Mouse (Mus musculus) stomach, embryonic 15.5 days (tissue): ENCODE data around the gene Sec61g. TPM values are rescaled to one million over a fixed set of nuclear protein-coding genes. Genes with fewer than 3 reads are reported as not detected.
A peak's percentile ranks its signal among the peaks of the same experiment; 100 is the strongest.

Source experiments
- ATAC-seq: fragments of 200-750 bp; cut with Nextera tagmentation; 2 replicates; pipeline ENCODE4 v1.8.0; 2017; ENCODE audit warnings: low read depth, moderate number of reproducible peaks, moderate TSS enrichment; ENCODE audit not compliant: insufficient read depth, low FRiP score
- H3K27ac ChIP-seq: fragments of 300-500 bp; sonication (generic); 2 replicates; pipeline ENCODE4 v1.5.1; 2015; ENCODE audit warnings: mild to moderate bottlenecking, inconsistent platforms
- H3K27me3 ChIP-seq: fragments of 300-500 bp; sonication (generic); replicated peaks from 2 replicates; pipeline ENCODE4 v1.6.1; 2015; ENCODE audit warnings: inconsistent platforms
- H3K36me3 ChIP-seq: fragments of 300-500 bp; sonication (generic); 2 replicates; pipeline ENCODE4 v1.6.1; 2015; ENCODE audit warnings: inconsistent platforms
- H3K4me1 ChIP-seq: fragments of 300-500 bp; sonication (generic); 2 replicates; pipeline ENCODE4 v1.6.1; 2015; ENCODE audit warnings: inconsistent platforms
- H3K4me2 ChIP-seq: fragments of 300-500 bp; sonication (generic); 2 replicates; pipeline ENCODE4 v1.6.1; 2015; ENCODE audit warnings: mild to moderate bottlenecking, inconsistent platforms
- H3K4me3 ChIP-seq: fragments of 300-500 bp; sonication (generic); replicated peaks from 2 replicates; pipeline ENCODE4 v1.5.1; 2015; ENCODE audit warnings: inconsistent platforms
- H3K9ac ChIP-seq: fragments of 300-500 bp; sonication (generic); 2 replicates; pipeline ENCODE4 v1.6.1; 2015; ENCODE audit warnings: inconsistent platforms
- H3K9me3 ChIP-seq: fragments of 300-500 bp; sonication (generic); 2 replicates; pipeline ENCODE4 v1.6.1; 2016; ENCODE audit warnings: inconsistent platforms
- WGBS: fragments of 180-500 bp; shearing (Covaris S2); methylation state at CpG from one replicate; pipeline ENCODE4 v1.1.7; 2015; 5-methylcytosine and 5-hydroxymethylcytosine counted together
- polyA plus RNA-seq: library from polyadenylated mRNA; unstranded; fragments of >200 nt; fragmentation: Nextera tagmentation; extraction: Ambion mirVana; gene quantifications from 2 replicates; pipeline ENCODE4 v1.2.1, GENCODE M21; 2015

Gene Sec61g
- 32.7 and 42.9 TPM in 2 replicates for polyA plus RNA-seq

DNA sequence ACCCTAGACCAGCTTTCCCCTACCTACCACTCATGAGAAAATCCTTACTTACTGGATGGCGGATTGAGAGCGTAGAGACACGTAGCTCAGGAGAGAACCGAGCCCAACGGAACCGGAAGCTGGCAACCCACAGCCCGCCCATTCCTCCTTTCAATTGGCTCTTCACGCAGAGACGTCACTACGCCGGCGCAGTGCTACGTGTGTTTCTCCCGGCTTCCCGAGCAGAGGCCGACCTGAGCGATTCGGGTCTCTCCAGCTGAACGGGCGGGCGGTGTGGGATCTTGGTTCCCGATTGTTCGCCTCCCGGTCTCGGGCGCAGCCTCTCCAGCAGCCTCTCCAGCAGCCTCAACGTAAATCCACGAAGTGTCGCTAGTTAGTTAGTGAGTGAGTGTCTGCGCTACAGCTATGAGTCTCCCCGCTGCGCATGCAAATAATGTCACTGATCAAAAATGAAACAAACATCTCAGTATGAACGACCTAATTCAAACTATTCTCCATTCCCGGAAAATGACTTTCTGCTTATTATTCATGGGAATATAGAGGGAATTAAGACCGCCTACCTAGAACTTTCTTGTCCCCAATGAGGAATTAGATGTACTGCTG, at the start of gene Sec61g:
Gene Sec61g, minus strand, starts transcription at position 433 of the 603 bp plus-strand sequence.
- Histone ChIP-seq H3K4me2 (peak within 1 kb of the TSS; percentile 57), H3K4me1 (no peaks in the 10 kb centered on the region), H3K9ac (peak within 1 kb of the TSS; percentile 97), H3K27ac (peak within 1 kb of the TSS; percentile 97), H3K9me3 (no peaks in the 10 kb centered on the region), H3K27me3 (no peaks in the 10 kb centered on the region), H3K4me3 (peak within 1 kb of the TSS; percentile 92), H3K36me3 (peaks cover 8% of the 10 kb centered on the region; the same call in 1 of the 2 replicates)
- WGBS: under 1% methylated on average over 35 of the region's 35 CpGs
- ATAC-seq: peak; percentile 99

DNA sequence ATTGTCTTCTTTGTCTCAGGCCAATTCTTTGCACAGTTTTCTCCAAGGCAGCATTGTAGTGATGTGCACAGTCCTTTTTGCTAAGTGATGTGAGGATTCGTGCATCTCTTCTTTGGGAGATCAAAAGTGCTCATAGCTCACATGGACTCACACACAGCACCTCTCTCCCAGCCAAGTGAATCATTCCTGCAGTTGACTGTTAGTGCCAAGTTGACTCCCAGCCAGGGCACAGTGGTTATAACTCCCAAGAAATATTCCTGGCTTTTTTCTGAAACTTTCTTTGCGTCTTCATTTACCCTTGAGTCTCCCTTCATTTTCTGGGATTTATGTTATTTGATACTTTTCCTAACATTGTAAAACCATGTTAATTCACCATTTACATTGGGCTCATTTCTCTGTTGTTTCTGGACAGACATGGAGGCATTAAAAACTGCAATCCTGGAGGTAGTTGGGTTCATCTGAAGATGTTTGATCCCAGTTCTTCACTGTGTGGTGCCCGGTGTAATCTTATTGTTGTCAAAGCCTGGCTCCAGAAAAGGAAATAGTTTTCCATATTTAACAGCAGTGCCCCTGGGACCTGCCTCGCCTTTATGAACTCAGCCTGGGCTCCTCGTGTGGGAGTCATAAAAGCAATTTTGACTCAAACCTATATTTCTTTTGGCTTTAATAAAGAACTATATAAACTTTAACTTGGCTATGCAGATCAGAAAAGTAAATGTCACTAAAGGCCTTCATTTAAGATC, 38.3 kb upstream of the Sec61g start:
- Histone ChIP-seq H3K27ac (no peak overlapping the region), H3K4me1 (no peaks in the 10 kb centered on the region), H3K9ac (no peak overlapping the region), H3K4me2 (no peak overlapping the region), H3K36me3 (no peaks in the 10 kb centered on the region), H3K27me3 (no peaks in the 10 kb centered on the region), H3K9me3 (no peaks in the 10 kb centered on the region), H3K4me3 (no peak overlapping the region)
- no peak for ATAC-seq
- WGBS: 48% methylated on average over 5 of the region's 5 CpGs

GRCm38 (mm10) chr11:16537379-16537778, 29.1 kb upstream of the Sec61g start:
- ATAC-seq: no peak
- WGBS: 86% methylated on average over 1 of the region's 1 CpGs
- H3K27ac ChIP-seq: no peak overlapping the region
- no peaks in the 10 kb centered on the region for H3K36me3 ChIP-seq
- H3K9ac ChIP-seq: no peak overlapping the region
- no peaks in the 10 kb centered on the region for H3K9me3 ChIP-seq
- H3K27me3 ChIP-seq: no peaks in the 10 kb centered on the region
- H3K4me2 ChIP-seq: no peak overlapping the region
- no peaks in the 10 kb centered on the region for H3K4me1 ChIP-seq
- H3K4me3 ChIP-seq: no peak overlapping the region

- no peaks in the 10 kb centered on the region for H3K27me3 ChIP-seq
- H3K4me2 ChIP-seq: no peak overlapping the region
- no peaks in the 10 kb centered on the region for H3K4me1 ChIP-seq
- no peak overlapping the region for H3K4me3 ChIP-seq
- H3K27ac ChIP-seq: peak overlapping the region; percentile 31; the same call in 1 of the 2 replicates
- 65% methylated on average over 5 of the region's 5 CpGs for WGBS
- no peak for ATAC-seq
- H3K9ac ChIP-seq: no peak overlapping the region
- H3K9me3 ChIP-seq: no peaks in the 10 kb centered on the region
- no peaks in the 10 kb centered on the region for H3K36me3 ChIP-seq
Measured at GRCm38 (mm10) chr11:16534582-16535553, 26.6 kb upstream of the Sec61g start.

GRCm38 (mm10) chr11:16532877-16533276, 24.6 kb upstream of the Sec61g start:
- no peak for ATAC-seq
- Histone ChIP-seq H3K9me3 (no peaks in the 10 kb centered on the region), H3K9ac (no peak overlapping the region), H3K27ac (no peak overlapping the region), H3K36me3 (no peaks in the 10 kb centered on the region), H3K4me1 (no peaks in the 10 kb centered on the region), H3K27me3 (no peaks in the 10 kb centered on the region), H3K4me2 (no peak overlapping the region), H3K4me3 (no peak overlapping the region)
- WGBS: 29% methylated on average over 5 of the region's 5 CpGs

- Histone ChIP-seq H3K9ac (no peak overlapping the region), H3K27me3 (no peaks in the 10 kb centered on the region), H3K9me3 (no peaks in the 10 kb centered on the region), H3K4me2 (no peak overlapping the region), H3K4me1 (no peaks in the 10 kb centered on the region), H3K27ac (no peak overlapping the region), H3K36me3 (no peaks in the 10 kb centered on the region), H3K4me3 (no peak overlapping the region)
- no peak for ATAC-seq
Measured at GRCm38 (mm10) chr11:16528909-16529308, 20.6 kb upstream of the Sec61g start.

- Histone ChIP-seq H3K9ac (no peak overlapping the region), H3K9me3 (no peaks in the 10 kb centered on the region), H3K36me3 (no peaks in the 10 kb centered on the region), H3K4me2 (no peak overlapping the region), H3K4me1 (no peaks in the 10 kb centered on the region), H3K27ac (no peak overlapping the region), H3K27me3 (no peaks in the 10 kb centered on the region), H3K4me3 (no peak overlapping the region)
- 86% methylated on average over 5 of the region's 5 CpGs for whole genome bisulfite sequencing
- ATAC-seq: no peak
Measured at GRCm38 (mm10) chr11:16528391-16528790, 20.1 kb upstream of the Sec61g start.

- Histone ChIP-seq H3K9ac (no peak overlapping the region), H3K4me3 (no peak overlapping the region), H3K4me1 (no peaks in the 10 kb centered on the region), H3K9me3 (no peaks in the 10 kb centered on the region), H3K36me3 (no peaks in the 10 kb centered on the region), H3K4me2 (no peak overlapping the region), H3K27ac (no peak overlapping the region), H3K27me3 (no peaks in the 10 kb centered on the region)
- 87% methylated on average over 5 of the region's 5 CpGs for WGBS
- ATAC-seq: no peak
Measured at GRCm38 (mm10) chr11:16527743-16528142, 19.5 kb upstream of the Sec61g start.

DNA sequence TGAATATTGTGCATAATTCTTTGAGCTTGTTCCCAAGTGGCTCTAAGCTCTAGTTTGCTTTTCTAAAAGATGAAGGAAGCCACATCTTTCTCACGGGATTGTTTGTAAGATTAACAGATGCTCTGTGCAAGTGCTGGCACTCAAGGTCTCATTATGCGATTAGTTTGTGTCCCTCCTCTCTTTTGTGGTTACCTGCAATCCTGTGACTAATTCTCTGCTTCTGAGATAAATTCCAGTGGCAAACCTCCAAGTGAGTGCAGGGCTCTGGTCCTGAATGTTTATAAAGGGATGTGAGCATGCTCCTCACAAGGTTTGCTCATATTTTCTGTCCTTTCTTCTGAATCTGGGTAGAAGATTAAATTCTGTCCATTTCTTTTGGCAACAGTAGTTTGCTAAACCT, 18.2 kb upstream of the Sec61g start:
- Histone ChIP-seq H3K4me2 (no peak overlapping the region), H3K36me3 (no peaks in the 10 kb centered on the region), H3K4me3 (no peak overlapping the region), H3K27me3 (no peaks in the 10 kb centered on the region), H3K9ac (no peak overlapping the region), H3K9me3 (no peaks in the 10 kb centered on the region), H3K4me1 (no peaks in the 10 kb centered on the region), H3K27ac (no peak overlapping the region)
- 46% methylated on average over 2 of the region's 2 CpGs for WGBS
- ATAC-seq: no peak

GRCm38 (mm10) chr11:16525724-16526123, 17.4 kb upstream of the Sec61g start:
- Histone ChIP-seq H3K4me1 (no peaks in the 10 kb centered on the region), H3K27me3 (no peaks in the 10 kb centered on the region), H3K27ac (no peak overlapping the region), H3K9me3 (no peaks in the 10 kb centered on the region), H3K36me3 (no peaks in the 10 kb centered on the region), H3K4me3 (no peak overlapping the region), H3K4me2 (no peak overlapping the region), H3K9ac (no peak overlapping the region)
- WGBS: 71% methylated on average over 2 of the region's 2 CpGs
- no peak for ATAC-seq

DNA sequence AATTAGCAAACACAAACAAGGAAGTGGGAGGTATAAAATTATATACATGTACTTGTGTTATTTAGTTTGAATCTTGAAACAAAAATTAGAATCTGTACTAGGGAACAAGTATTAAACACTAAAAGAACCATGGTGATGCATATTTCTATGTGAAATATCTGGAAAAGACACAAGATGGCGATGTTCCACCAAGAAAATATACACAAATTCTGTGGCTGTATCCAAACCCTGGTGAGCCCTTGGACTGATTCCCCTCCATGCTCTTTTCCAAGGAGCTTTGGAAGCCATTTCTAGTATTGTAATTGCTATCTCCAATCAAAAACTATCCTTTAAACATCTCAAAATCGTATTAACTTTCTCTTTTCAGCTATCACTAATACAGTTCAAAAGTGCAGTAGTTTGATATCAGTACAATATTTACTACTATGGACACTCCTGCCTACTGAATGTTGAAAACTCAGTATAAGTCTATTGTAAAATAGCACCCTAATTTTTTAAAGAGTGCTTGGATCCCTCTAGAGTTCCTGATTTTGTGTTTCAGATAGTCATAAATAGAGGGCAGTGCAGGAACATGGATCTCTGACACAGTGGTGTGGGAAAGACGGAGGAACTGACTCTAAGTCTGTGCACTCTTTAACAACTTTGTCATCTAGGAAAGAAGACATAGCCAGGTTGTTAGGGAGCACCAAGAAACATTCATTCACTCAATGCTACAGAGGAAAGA, 16.8 kb upstream of the Sec61g start:
- WGBS: 31% methylated on average over 3 of the region's 3 CpGs
- Histone ChIP-seq H3K4me2 (no peak overlapping the region), H3K27me3 (no peaks in the 10 kb centered on the region), H3K9me3 (no peaks in the 10 kb centered on the region), H3K4me3 (no peak overlapping the region), H3K27ac (no peak overlapping the region), H3K4me1 (no peaks in the 10 kb centered on the region), H3K9ac (no peak overlapping the region), H3K36me3 (no peaks in the 10 kb centered on the region)
- peak; percentile 14; the same call in 1 of the 2 replicates for ATAC-seq
